Mouse (Mus musculus): Measurements from ENCODE around the gene Abcg8. TPM values are rescaled to one million over a fixed set of nuclear protein-coding genes. Genes with fewer than 3 reads are reported as not detected.

Abcg8 gene
- polyA plus RNA-seq, 1 experiment from 2014 or later = 0.08 TPM

DNA sequence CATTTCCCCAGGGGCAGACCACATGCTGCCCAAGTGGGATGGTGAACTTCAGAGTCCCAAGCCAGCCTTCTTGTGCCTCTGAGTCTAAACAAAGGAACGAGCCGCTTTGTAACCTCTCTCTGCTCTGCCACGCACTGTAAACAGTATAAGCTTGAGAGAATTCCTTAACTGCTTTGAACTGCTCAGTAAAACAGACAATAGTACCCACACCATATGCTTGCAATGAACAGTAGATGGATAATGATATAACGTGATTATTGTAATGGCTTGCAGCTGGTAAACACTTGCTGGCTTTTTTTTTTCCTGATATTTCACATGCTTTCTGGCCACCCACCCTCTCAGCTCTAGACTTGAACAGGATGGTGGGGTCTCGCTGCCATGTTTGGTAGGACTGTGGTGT lies 11.9 kb downstream of the Abcg8 start:
- no peak for ATAC-seq
- H3K4me3 ChIP-seq (ENCODE audit: low read depth, low read length) = no peak overlapping the region
- H3K9me3 ChIP-seq (replicated peaks; ENCODE audit: control insufficient read depth, low read length, poor library complexity, severe bottlenecking) = no peaks in the 10 kb centered on the region

GRCm38 (mm10) chr17:84688834-84689233 lies 12.7 kb downstream of the Abcg8 start:
- Histone ChIP-seq H3K36me3 (ENCODE audit: control insufficient read depth, insufficient read depth, low read length) (no peaks in the 10 kb centered on the region), H3K9me3 (replicated peaks; ENCODE audit: control insufficient read depth, low read length, poor library complexity, severe bottlenecking) (no peaks in the 10 kb centered on the region), H3K27me3 (ENCODE audit: control insufficient read depth, insufficient read depth, low read depth, low read length) (no peaks in the 10 kb centered on the region), H3K27ac (ENCODE audit: low read length) (no peak overlapping the region), H3K4me3 (ENCODE audit: low read depth, low read length) (no peak overlapping the region), H3K4me1 (ENCODE audit: control insufficient read depth, insufficient read depth, low read length) (no peaks in the 10 kb centered on the region), H3K9ac (ENCODE audit: low read depth, low read length) (no peak overlapping the region), H3K4me2 (ENCODE audit: low read length) (no peak overlapping the region)
- ATAC-seq = no peak
- WGBS = 92% methylated on average over 11 of the region's 11 CpGs

More for the DNA sequence above, 11.9 kb downstream of the Abcg8 start:
- no peak overlapping the region for H3K4me2 ChIP-seq (ENCODE audit: low read length)
- WGBS = 71% methylated on average over 5 of the region's 5 CpGs
- no peaks in the 10 kb centered on the region for H3K36me3 ChIP-seq (ENCODE audit: control insufficient read depth, insufficient read depth, low read length)
- no peaks in the 10 kb centered on the region for H3K27me3 ChIP-seq (ENCODE audit: control insufficient read depth, insufficient read depth, low read depth, low read length)
- H3K9ac ChIP-seq (ENCODE audit: low read depth, low read length) = no peak overlapping the region
- no peaks in the 10 kb centered on the region for H3K4me1 ChIP-seq (ENCODE audit: control insufficient read depth, insufficient read depth, low read length)
- no peak overlapping the region for H3K27ac ChIP-seq (ENCODE audit: low read length)

- no peak overlapping the region for H3K4me3 ChIP-seq (ENCODE audit: low read depth, low read length)
- 92% methylated on average over 5 of the region's 5 CpGs for WGBS
- no peak overlapping the region for H3K4me2 ChIP-seq (ENCODE audit: low read length)
- H3K36me3 ChIP-seq (ENCODE audit: control insufficient read depth, insufficient read depth, low read length) = no peaks in the 10 kb centered on the region
- H3K27ac ChIP-seq (ENCODE audit: low read length) = no peak overlapping the region
- no peak for ATAC-seq
- no peaks in the 10 kb centered on the region for H3K9me3 ChIP-seq (replicated peaks; ENCODE audit: control insufficient read depth, low read length, poor library complexity, severe bottlenecking)
- H3K27me3 ChIP-seq (ENCODE audit: control insufficient read depth, insufficient read depth, low read depth, low read length) = no peaks in the 10 kb centered on the region
- H3K9ac ChIP-seq (ENCODE audit: low read depth, low read length) = no peak overlapping the region
- H3K4me1 ChIP-seq (ENCODE audit: control insufficient read depth, insufficient read depth, low read length) = no peaks in the 10 kb centered on the region
Measured at GRCm38 (mm10) chr17:84689316-84689715, 13.2 kb downstream of the Abcg8 start.

DNA sequence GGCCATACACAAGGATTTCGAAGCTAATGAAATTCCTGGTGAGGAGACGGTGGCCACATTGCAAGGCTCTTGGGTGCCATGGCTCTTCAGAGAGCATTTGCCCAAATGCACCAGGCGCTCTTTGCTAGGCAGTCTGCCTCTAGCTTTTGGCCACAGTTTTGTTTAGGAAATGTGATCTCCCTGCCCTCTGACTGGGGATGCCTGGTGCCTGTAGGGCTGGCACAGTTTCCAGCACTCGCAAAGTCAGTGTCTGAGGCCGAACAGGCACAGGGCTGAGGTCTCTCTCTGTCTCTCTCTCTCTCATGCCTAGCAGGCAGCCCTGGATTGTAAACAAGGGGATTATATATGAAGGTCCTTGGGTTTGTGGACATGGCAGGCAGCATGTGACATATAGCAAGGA lies 14.0 kb downstream of the Abcg8 start:
- no peaks in the 10 kb centered on the region for H3K27me3 ChIP-seq (ENCODE audit: control insufficient read depth, insufficient read depth, low read depth, low read length)
- 85% methylated on average over 5 of the region's 5 CpGs for WGBS

DNA sequence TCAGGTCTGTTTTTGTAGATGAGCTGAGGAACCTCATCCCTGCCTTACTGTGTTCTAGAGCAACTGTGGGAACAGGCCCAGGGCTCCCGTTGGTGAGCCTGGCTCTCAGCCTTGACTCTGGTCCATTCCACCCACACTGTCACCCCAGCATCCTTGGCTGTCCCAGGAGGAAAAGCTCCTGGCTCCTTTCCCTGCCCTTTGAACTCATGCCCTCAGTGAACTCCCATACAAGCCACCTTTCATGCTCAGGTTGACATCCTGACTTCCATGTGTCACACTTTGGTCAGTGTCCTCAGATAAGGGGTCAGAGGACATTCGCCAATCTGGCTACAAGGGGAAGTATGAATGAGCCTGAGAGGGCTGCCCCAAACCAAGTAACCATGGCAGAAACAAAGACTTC lies 17.6 kb downstream of the Abcg8 start:
- no peaks in the 10 kb centered on the region for H3K4me1 ChIP-seq (ENCODE audit: control insufficient read depth, insufficient read depth, low read length)

More for the DNA sequence above, 14.0 kb downstream of the Abcg8 start:
- H3K9ac ChIP-seq (ENCODE audit: low read depth, low read length) = no peak overlapping the region
- no peaks in the 10 kb centered on the region for H3K9me3 ChIP-seq (replicated peaks; ENCODE audit: control insufficient read depth, low read length, poor library complexity, severe bottlenecking)
- no peaks in the 10 kb centered on the region for H3K4me1 ChIP-seq (ENCODE audit: control insufficient read depth, insufficient read depth, low read length)
- no peak overlapping the region for H3K4me2 ChIP-seq (ENCODE audit: low read length)
- ATAC-seq = no peak
- no peaks in the 10 kb centered on the region for H3K36me3 ChIP-seq (ENCODE audit: control insufficient read depth, insufficient read depth, low read length)
- no peak overlapping the region for H3K27ac ChIP-seq (ENCODE audit: low read length)
- H3K4me3 ChIP-seq (ENCODE audit: low read depth, low read length) = no peak overlapping the region

GRCm38 (mm10) chr17:84696537-84696936 lies 20.4 kb downstream of the Abcg8 start:
- no peak overlapping the region for H3K4me2 ChIP-seq (ENCODE audit: low read length)
- H3K9ac ChIP-seq (ENCODE audit: low read depth, low read length) = no peak overlapping the region
- no peaks in the 10 kb centered on the region for H3K27me3 ChIP-seq (ENCODE audit: control insufficient read depth, insufficient read depth, low read depth, low read length)
- H3K9me3 ChIP-seq (replicated peaks; ENCODE audit: control insufficient read depth, low read length, poor library complexity, severe bottlenecking) = no peaks in the 10 kb centered on the region
- ATAC-seq = no peak
- H3K27ac ChIP-seq (ENCODE audit: low read length) = no peak overlapping the region
- no peaks in the 10 kb centered on the region for H3K4me1 ChIP-seq (ENCODE audit: control insufficient read depth, insufficient read depth, low read length)
- no peaks in the 10 kb centered on the region for H3K36me3 ChIP-seq (ENCODE audit: control insufficient read depth, insufficient read depth, low read length)
- no peak overlapping the region for H3K4me3 ChIP-seq (ENCODE audit: low read depth, low read length)
- 74% methylated on average over 6 of the region's 6 CpGs for WGBS

More for the DNA sequence above, 17.6 kb downstream of the Abcg8 start:
- 78% methylated on average over 2 of the region's 2 CpGs for WGBS
- Histone ChIP-seq H3K4me2 (ENCODE audit: low read length) (no peak overlapping the region), H3K9ac (ENCODE audit: low read depth, low read length) (no peak overlapping the region), H3K4me3 (ENCODE audit: low read depth, low read length) (no peak overlapping the region), H3K36me3 (ENCODE audit: control insufficient read depth, insufficient read depth, low read length) (no peaks in the 10 kb centered on the region), H3K27ac (ENCODE audit: low read length) (no peak overlapping the region), H3K27me3 (ENCODE audit: control insufficient read depth, insufficient read depth, low read depth, low read length) (no peaks in the 10 kb centered on the region), H3K9me3 (replicated peaks; ENCODE audit: control insufficient read depth, low read length, poor library complexity, severe bottlenecking) (no peaks in the 10 kb centered on the region)
- ATAC-seq = no peak

GRCm38 (mm10) chr17:84698727-84699126 lies 22.6 kb downstream of the Abcg8 start:
- no peaks in the 10 kb centered on the region for H3K9me3 ChIP-seq (replicated peaks; ENCODE audit: control insufficient read depth, low read length, poor library complexity, severe bottlenecking)
- no peak overlapping the region for H3K27ac ChIP-seq (ENCODE audit: low read length)
- no peak overlapping the region for H3K4me3 ChIP-seq (ENCODE audit: low read depth, low read length)
- H3K4me1 ChIP-seq (ENCODE audit: control insufficient read depth, insufficient read depth, low read length) = peaks cover 7% of the 10 kb centered on the region; the same call in 1 of the 2 replicates
- no peak overlapping the region for H3K9ac ChIP-seq (ENCODE audit: low read depth, low read length)
- no peaks in the 10 kb centered on the region for H3K27me3 ChIP-seq (ENCODE audit: control insufficient read depth, insufficient read depth, low read depth, low read length)
- ATAC-seq = peak; percentile 24; the same call in 1 of the 2 replicates
- H3K36me3 ChIP-seq (ENCODE audit: control insufficient read depth, insufficient read depth, low read length) = no peaks in the 10 kb centered on the region
- H3K4me2 ChIP-seq (ENCODE audit: low read length) = no peak overlapping the region
- WGBS = 27% methylated on average over 5 of the region's 5 CpGs

DNA sequence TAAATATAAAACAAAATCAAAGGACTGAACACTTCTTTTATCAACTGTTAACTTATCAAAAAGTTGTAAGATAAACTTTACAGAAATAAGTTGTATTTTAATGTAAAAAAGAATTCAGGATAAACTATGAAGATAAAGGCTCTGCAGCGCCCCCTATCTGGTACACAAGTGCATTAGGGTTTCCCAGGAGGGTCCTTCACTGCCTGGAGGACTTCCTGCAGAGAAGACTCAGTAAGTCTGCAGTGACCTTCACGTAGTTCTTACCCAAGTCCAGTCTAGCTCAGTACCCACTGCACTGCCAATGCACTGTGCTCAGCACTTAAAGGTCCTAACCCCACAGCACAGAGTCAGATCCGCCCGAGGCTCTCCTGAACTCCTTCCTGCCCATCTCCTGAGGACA lies 31.3 kb downstream of the Abcg8 start:
- no peak overlapping the region for H3K4me3 ChIP-seq (ENCODE audit: low read depth, low read length)
- 66% methylated on average over 4 of the region's 4 CpGs for WGBS
- no peak for ATAC-seq
- no peak overlapping the region for H3K9ac ChIP-seq (ENCODE audit: low read depth, low read length)
- H3K27me3 ChIP-seq (ENCODE audit: control insufficient read depth, insufficient read depth, low read depth, low read length) = no peaks in the 10 kb centered on the region
- H3K4me2 ChIP-seq (ENCODE audit: low read length) = no peak overlapping the region
- H3K9me3 ChIP-seq (replicated peaks; ENCODE audit: control insufficient read depth, low read length, poor library complexity, severe bottlenecking) = no peaks in the 10 kb centered on the region
- H3K36me3 ChIP-seq (ENCODE audit: control insufficient read depth, insufficient read depth, low read length) = peaks cover 7% of the 10 kb centered on the region; the same call in 1 of the 2 replicates
- no peak overlapping the region for H3K27ac ChIP-seq (ENCODE audit: low read length)
- peaks cover 17% of the 10 kb centered on the region for H3K4me1 ChIP-seq (ENCODE audit: control insufficient read depth, insufficient read depth, low read length)

GRCm38 (mm10) chr17:84708818-84709217 lies 32.7 kb downstream of the Abcg8 start:
- Histone ChIP-seq H3K4me2 (ENCODE audit: low read length) (no peak overlapping the region), H3K9ac (ENCODE audit: low read depth, low read length) (no peak overlapping the region), H3K27ac (ENCODE audit: low read length) (peak overlapping the region; percentile 66), H3K36me3 (ENCODE audit: control insufficient read depth, insufficient read depth, low read length) (peaks cover 7% of the 10 kb centered on the region; the same call in 1 of the 2 replicates), H3K27me3 (ENCODE audit: control insufficient read depth, insufficient read depth, low read depth, low read length) (no peaks in the 10 kb centered on the region), H3K4me1 (ENCODE audit: control insufficient read depth, insufficient read depth, low read length) (peaks cover 15% of the 10 kb centered on the region), H3K4me3 (ENCODE audit: low read depth, low read length) (no peak overlapping the region), H3K9me3 (replicated peaks; ENCODE audit: control insufficient read depth, low read length, poor library complexity, severe bottlenecking) (no peaks in the 10 kb centered on the region)
- no peak for ATAC-seq
- WGBS = 82% methylated on average over 7 of the region's 7 CpGs
